Mouse (Mus musculus) hematopoietic multipotent progenitor cell, adult 10-12 weeks (in vitro differentiated cells): ENCODE results near the gene Gm15130. TPM values are rescaled to one million over a fixed set of nuclear protein-coding genes. Genes with fewer than 3 reads are reported as not detected.

ENCODE experiments used
- polyA plus RNA-seq: library from polyadenylated mRNA; stranded (reverse); fragments of >175 nt; gene quantifications from 2 replicates; pipeline ENCODE4 v1.2.3, GENCODE M21; 2012; ENCODE audit warnings: low replicate concordance

Gm15130 gene
- not detected in 2 replicates for polyA plus RNA-seq

DNA sequence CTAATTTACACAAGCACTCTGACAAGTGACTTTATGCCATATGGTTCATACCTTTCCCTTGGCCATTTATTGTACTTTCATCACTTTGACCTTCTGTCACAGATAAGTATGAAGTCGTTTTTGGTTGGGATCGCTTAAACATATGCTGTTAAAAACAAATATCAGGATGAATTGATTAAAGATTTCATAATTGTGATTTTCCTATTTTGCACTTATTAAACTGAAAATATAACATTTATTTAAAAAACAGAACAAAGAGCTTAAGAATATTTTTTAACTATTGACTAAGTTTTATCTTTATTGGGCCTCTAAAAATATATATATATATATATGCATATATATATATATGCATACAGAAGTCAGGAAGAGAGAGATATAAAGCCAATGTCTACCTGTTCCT lies at the start of gene Gm15130:
Gene Gm15130, minus strand, starts transcription at position 101 of the 400 bp plus-strand sequence.

DNA sequence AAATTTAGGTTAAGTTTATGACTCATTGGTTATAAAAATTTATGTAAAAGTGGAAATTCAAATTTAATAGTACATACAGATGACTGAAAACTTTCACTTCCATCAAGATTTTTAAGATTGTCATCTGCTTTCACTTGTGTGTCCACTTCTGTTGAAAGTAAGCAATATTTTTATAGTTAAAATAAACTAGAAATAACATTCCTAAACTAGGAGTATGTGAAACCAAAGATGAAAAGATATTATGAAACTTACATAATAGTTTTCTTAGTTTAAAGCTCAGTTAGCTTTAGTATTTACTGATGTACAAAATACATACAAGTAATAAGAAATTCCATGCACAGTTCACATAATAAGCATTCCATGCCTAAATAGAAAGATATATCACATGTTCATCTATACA lies 46.9 kb downstream of the Gm15130 start, which contains the start of gene Gm13941:
Gene Gm13941, minus strand, starts transcription at position 101 of the 400 bp plus-strand sequence.

Other genes starting within 250 kb of the Gm15130 start
- gene Ano3, start 202.0 kb downstream of the Gm15130 start, polyA plus RNA-seq: not detected in 2 replicates
- gene Gm13941, start 47.0 kb downstream of the Gm15130 start, polyA plus RNA-seq: not detected in 2 replicates
- gene 4930430A15Rik, start 76.7 kb upstream of the Gm15130 start, polyA plus RNA-seq: not detected in 2 replicates
- gene Olfr1275, start 82.3 kb upstream of the Gm15130 start, polyA plus RNA-seq: 0.14 TPM in 1 of 2 replicates, not detected in the other
- gene Olfr1276, start 101.6 kb upstream of the Gm15130 start, polyA plus RNA-seq: not detected in 2 replicates
- gene Olfr1277, start 121.2 kb upstream of the Gm15130 start, polyA plus RNA-seq: not detected in 2 replicates
- gene Olfr1278, start 137.2 kb upstream of the Gm15130 start, polyA plus RNA-seq: not detected in 2 replicates
- not detected in 2 replicates for gene Olfr1279, start 147.7 kb upstream of the Gm15130 start, polyA plus RNA-seq
- not detected in 2 replicates for gene Olfr1280, start 161.1 kb upstream of the Gm15130 start, polyA plus RNA-seq
- not detected in 2 replicates for gene Olfr1281, start 173.6 kb upstream of the Gm15130 start, polyA plus RNA-seq
- gene Olfr1282, start 183.1 kb upstream of the Gm15130 start, polyA plus RNA-seq: not detected in 2 replicates
- not detected in 2 replicates for gene Olfr1283, start 213.9 kb upstream of the Gm15130 start, polyA plus RNA-seq
- gene Olfr1284, start 222.6 kb upstream of the Gm15130 start, polyA plus RNA-seq: not detected in 2 replicates